Mouse (Mus musculus): Measurements from ENCODE around the gene Npas3.

GRCm38 (mm10) chr12:53612120-53612519, 363.6 kb downstream of the Npas3 start:
- TF ChIP-seq CEBPB (IDR thresholded peaks at IDR 0.05; ENCODE audit: low read depth): no peak
- TF ChIP-seq CTCF (IDR thresholded peaks at IDR 0.05; ENCODE audit: control insufficient read depth, insufficient read depth, insufficient read length): no peak

All from C2C12 (cell line).